Mouse (Mus musculus): ENCODE measurements around the gene Dcp1b. TPM values are rescaled to one million over a fixed set of nuclear protein-coding genes. Genes with fewer than 3 reads are reported as not detected.

Dcp1b gene
- polyA plus RNA-seq, 1 experiment from 2014 or later, result 6.4 TPM

Other genes starting within 250 kb of the Dcp1b start
- gene Cacna1c, start 21.2 kb downstream of the Dcp1b start, polyA plus RNA-seq (2015; fragmentation: Nextera tagmentation; extraction: Ambion mirVana), result 1.8 and 2.0 TPM in 2 replicates
- gene Cacna2d4, start 61.3 kb downstream of the Dcp1b start, polyA plus RNA-seq (2015; fragmentation: Nextera tagmentation; extraction: Ambion mirVana), result 0.11 and 0.15 TPM in 2 replicates
- 0.32 and 0.38 TPM in 2 replicates for gene Lrtm2, start 155.5 kb downstream of the Dcp1b start, polyA plus RNA-seq (2015; fragmentation: Nextera tagmentation; extraction: Ambion mirVana)
- 127 and 148 TPM in 2 replicates for gene Adipor2, start 242.5 kb downstream of the Dcp1b start, polyA plus RNA-seq (2015; fragmentation: Nextera tagmentation; extraction: Ambion mirVana)